Mouse (Mus musculus) MEL (cell line): ENCODE measurements around the gene Naglu. TPM values are rescaled to one million over a fixed set of nuclear protein-coding genes. Genes with fewer than 3 reads are reported as not detected.
A peak's percentile ranks its signal among the peaks of the same experiment; 100 is the strongest.
"Not testable (repeated sequence)": the region's sequence is repeated elsewhere in the genome, so short reads cannot be mapped to it uniquely, and the experiment has no call there.

ENCODE experiments used
- DNase-seq: peaks from one replicate; pipeline ENCODE4 v3.0.0; 2011; ENCODE audit warnings: low read depth, low spot score
- H3K27ac ChIP-seq: 2 replicates; pipeline ENCODE4 v1.5.1; 2012; ENCODE audit warnings: low read depth, mild to moderate bottlenecking, control low read depth, low read length, moderate library complexity; ENCODE audit not compliant: control insufficient read depth
- H3K27me3 ChIP-seq, 2 experiments: fragments of 150-350 bp in 1 of 2; sonication (generic) in 1 of 2; 2 replicates each; pipeline ENCODE4 v1.6.1; 2012; ENCODE audit warnings: low read length in 2 of 2, mild to moderate bottlenecking in 2 of 2, improper control_type of control experiment in 1 of 2, moderate library complexity in 1 of 2; ENCODE audit not compliant: insufficient read depth in 2 of 2, control insufficient read depth in 1 of 2
- H3K36me3 ChIP-seq, 2 experiments: 2 replicates each; pipeline ENCODE4 v1.6.1; 2012 to 2014; ENCODE audit warnings: low read length in 2 of 2, improper control_type of control experiment in 1 of 2, inconsistent platforms in 1 of 2, mild to moderate bottlenecking in 1 of 2; ENCODE audit not compliant: insufficient read depth in 2 of 2, control insufficient read depth in 1 of 2
- H3K4me1 ChIP-seq, 2 experiments: fragments of 150-350 bp in 1 of 2; sonication (generic) in 1 of 2; 2 replicates each; pipeline ENCODE4 v1.6.1; 2012; ENCODE audit warnings: low read length in 2 of 2, improper control_type of control experiment in 1 of 2, mild to moderate bottlenecking in 1 of 2; ENCODE audit not compliant: insufficient read depth in 2 of 2, control insufficient read depth in 1 of 2
- H3K4me3 ChIP-seq, 2 experiments: fragments of 150-350 bp in 1 of 2; sonication (generic) in 1 of 2; 2 replicates each; pipeline ENCODE4 v1.5.1; 2012; ENCODE audit warnings: low read depth in 2 of 2, low read length in 2 of 2, mild to moderate bottlenecking in 2 of 2, moderate library complexity in 2 of 2, control low read depth in 1 of 2, improper control_type of control experiment in 1 of 2; ENCODE audit not compliant: control insufficient read depth in 1 of 2, insufficient read depth in 1 of 2
- H3K79me2 ChIP-seq: 2 replicates; pipeline ENCODE4 v1.6.1; 2012; ENCODE audit warnings: mild to moderate bottlenecking, low read length, moderate library complexity; ENCODE audit not compliant: control insufficient read depth, poor library complexity, insufficient read depth
- H3K9ac ChIP-seq: 2 replicates; pipeline ENCODE4 v1.6.1; 2012; ENCODE audit warnings: low read depth, mild to moderate bottlenecking, control low read depth, low read length, moderate library complexity; ENCODE audit not compliant: control insufficient read depth, poor library complexity, severe bottlenecking
- H3K9me3 ChIP-seq: fragments of 150-350 bp; sonication (generic); replicated peaks from 2 replicates; pipeline ENCODE4 v1.6.1; 2012; ENCODE audit warnings: mild to moderate bottlenecking, low read length, improper control_type of control experiment, moderate library complexity; ENCODE audit not compliant: insufficient read depth
- E2F4 ChIP-seq: IDR thresholded peaks from 2 replicates; pipeline ENCODE4 v1.6.1; 2011; ENCODE audit warnings: low read depth, low read length, improper control_type of control experiment, borderline replicate concordance
- ELF1 ChIP-seq: IDR thresholded peaks from 2 replicates; pipeline ENCODE4 v1.6.1; 2014; ENCODE audit warnings: low read depth, mild to moderate bottlenecking, inconsistent platforms, low read length, improper control_type of control experiment, moderate library complexity
- ETS1 ChIP-seq: IDR thresholded peaks from 2 replicates; pipeline ENCODE4 v1.6.1; 2012; ENCODE audit warnings: low read depth, mild to moderate bottlenecking, inconsistent platforms, low read length, improper control_type of control experiment, moderate library complexity
- GATA1 ChIP-seq: IDR thresholded peaks from 2 replicates; pipeline ENCODE4 v1.6.1; 2011; ENCODE audit warnings: low read depth, low read length, improper control_type of control experiment
- HCFC1 ChIP-seq: IDR thresholded peaks from 2 replicates; pipeline ENCODE4 v1.6.1; 2012; ENCODE audit warnings: low read depth, mild to moderate bottlenecking, inconsistent platforms, low read length, improper control_type of control experiment, moderate library complexity
- MAFK ChIP-seq: IDR thresholded peaks from 2 replicates; pipeline ENCODE4 v1.6.1; 2011; ENCODE audit warnings: low read depth, mild to moderate bottlenecking, low read length, improper control_type of control experiment, borderline replicate concordance
- MAZ ChIP-seq: IDR thresholded peaks from 2 replicates; pipeline ENCODE4 v1.6.1; 2012; ENCODE audit warnings: low read depth, mild to moderate bottlenecking, inconsistent platforms, low read length, improper control_type of control experiment
- MYC ChIP-seq: IDR thresholded peaks from 2 replicates; pipeline ENCODE4 v1.6.1; 2011; ENCODE audit warnings: low read depth, mild to moderate bottlenecking, low read length, improper control_type of control experiment, moderate library complexity
- NRF1 ChIP-seq: IDR thresholded peaks from 2 replicates; pipeline ENCODE4 v1.6.1; 2014; ENCODE audit warnings: low read depth, mild to moderate bottlenecking, inconsistent platforms, low read length, improper control_type of control experiment, moderate library complexity; ENCODE audit not compliant: poor library complexity, insufficient read depth, severe bottlenecking
- POLR2AphosphoS5 ChIP-seq: IDR thresholded peaks from 2 replicates; pipeline ENCODE4 v1.6.1; 2012; ENCODE audit warnings: low read depth, borderline replicate concordance, mild to moderate bottlenecking, inconsistent platforms, low read length, moderate library complexity, mixed read lengths
- RAD21 ChIP-seq: IDR thresholded peaks from 2 replicates; pipeline ENCODE4 v1.6.1; 2011; ENCODE audit warnings: mild to moderate bottlenecking, low read depth, low read length, improper control_type of control experiment
- RCOR1 ChIP-seq: IDR thresholded peaks from 2 replicates; pipeline ENCODE4 v1.6.1; 2012; ENCODE audit warnings: low read depth, mild to moderate bottlenecking, inconsistent platforms, low read length, improper control_type of control experiment
- UBTF ChIP-seq: IDR thresholded peaks from 2 replicates; pipeline ENCODE4 v1.6.1; 2012; ENCODE audit warnings: low read depth, mild to moderate bottlenecking, inconsistent platforms, low read length, improper control_type of control experiment, moderate library complexity, borderline replicate concordance; ENCODE audit not compliant: insufficient read depth
- USF2 ChIP-seq, 2 experiments: IDR thresholded peaks; 2 replicates each; pipeline ENCODE4 v1.6.1; 2011 to 2012; ENCODE audit warnings: improper control_type of control experiment in 2 of 2, low read length in 2 of 2, borderline replicate concordance in 1 of 2, inconsistent platforms in 1 of 2, low read depth in 1 of 2, mild to moderate bottlenecking in 1 of 2; ENCODE audit not compliant: insufficient read depth in 1 of 2
- ZC3H11A ChIP-seq: IDR thresholded peaks from 2 replicates; pipeline ENCODE4 v1.6.1; 2012; ENCODE audit warnings: low read depth, mild to moderate bottlenecking, inconsistent platforms, low read length, improper control_type of control experiment
- ZMIZ1 ChIP-seq: IDR thresholded peaks from 2 replicates; pipeline ENCODE4 v1.6.1; 2012; ENCODE audit warnings: low read depth, mild to moderate bottlenecking, inconsistent platforms, low read length, improper control_type of control experiment, moderate library complexity
- polyA plus RNA-seq, 2 experiments: library from polyadenylated mRNA; stranded (reverse) in 1 of 2; unstranded in 1 of 2; fragments of >175 nt in 1 of 2; fragments of >200 nt in 1 of 2; gene quantifications; 2 replicates each; pipeline versions ENCODE4 v1.2.1 to v1.2.4; 2012; ENCODE audit warnings: low replicate concordance in 2 of 2, low read depth in 1 of 2; ENCODE audit not compliant: insufficient read length in 2 of 2, insufficient read depth in 1 of 2, missing spikeins in 1 of 2
- total RNA-seq: library from RNA; depleted of rRNA; stranded (reverse); fragments of 300-350 nt; gene quantifications from 2 replicates; pipeline ENCODE4 v1.2.3, GENCODE M21; 2012

The Naglu gene
- total and polyA plus RNA-seq, 3 experiments = 1.5 to 3.1 TPM; not detected in 1

DNA sequence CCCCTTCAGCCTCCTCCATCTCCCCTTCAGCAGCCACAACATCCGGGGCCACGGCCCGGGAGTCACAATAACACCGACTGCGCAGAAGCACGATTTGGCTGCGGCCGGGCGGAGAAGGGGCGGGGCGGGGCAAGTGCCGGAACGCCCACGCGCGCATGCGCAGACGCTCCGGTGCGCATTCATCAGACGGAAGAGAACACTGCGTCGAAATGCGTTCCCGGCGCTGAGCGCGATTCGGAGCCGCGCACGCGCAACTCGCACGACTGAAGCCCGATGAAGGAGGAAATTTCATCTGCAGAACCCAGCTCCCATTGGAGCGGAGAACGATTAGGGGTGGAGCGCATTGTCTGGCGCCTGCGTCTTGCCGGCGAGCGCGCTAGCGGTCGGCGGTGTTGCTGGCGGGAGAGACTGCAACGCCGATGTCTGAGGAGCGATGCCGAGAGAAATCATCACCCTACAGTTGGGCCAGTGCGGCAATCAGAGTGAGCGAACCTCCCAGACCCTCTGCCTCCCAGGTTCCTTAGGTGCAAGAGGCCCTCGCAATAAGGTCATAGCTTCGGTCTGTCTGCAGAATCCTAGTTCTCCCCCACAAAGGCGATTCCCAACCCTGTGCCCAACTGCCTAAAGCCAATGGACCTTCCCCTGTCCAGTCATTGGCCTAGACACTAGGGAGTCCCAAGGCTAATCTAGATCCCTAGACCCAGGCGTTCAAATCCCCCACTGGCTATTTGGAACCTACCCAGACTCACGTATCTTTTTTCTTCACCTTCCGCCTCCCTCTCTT lies 50.1 kb downstream of the Naglu start, which contains the start of the genes Retreg3 and Tubg1 (continued):
- 0 out of 2 replicates have a peak, but pooled peaks have one; percentile 35 for TF ChIP-seq UBTF
- TF ChIP-seq ETS1 = peak; percentile 18; the same call in 1 of the 2 replicates
- TF ChIP-seq POLR2AphosphoS5 = no peak
- peak; percentile 93 for TF ChIP-seq ELF1

DNA sequence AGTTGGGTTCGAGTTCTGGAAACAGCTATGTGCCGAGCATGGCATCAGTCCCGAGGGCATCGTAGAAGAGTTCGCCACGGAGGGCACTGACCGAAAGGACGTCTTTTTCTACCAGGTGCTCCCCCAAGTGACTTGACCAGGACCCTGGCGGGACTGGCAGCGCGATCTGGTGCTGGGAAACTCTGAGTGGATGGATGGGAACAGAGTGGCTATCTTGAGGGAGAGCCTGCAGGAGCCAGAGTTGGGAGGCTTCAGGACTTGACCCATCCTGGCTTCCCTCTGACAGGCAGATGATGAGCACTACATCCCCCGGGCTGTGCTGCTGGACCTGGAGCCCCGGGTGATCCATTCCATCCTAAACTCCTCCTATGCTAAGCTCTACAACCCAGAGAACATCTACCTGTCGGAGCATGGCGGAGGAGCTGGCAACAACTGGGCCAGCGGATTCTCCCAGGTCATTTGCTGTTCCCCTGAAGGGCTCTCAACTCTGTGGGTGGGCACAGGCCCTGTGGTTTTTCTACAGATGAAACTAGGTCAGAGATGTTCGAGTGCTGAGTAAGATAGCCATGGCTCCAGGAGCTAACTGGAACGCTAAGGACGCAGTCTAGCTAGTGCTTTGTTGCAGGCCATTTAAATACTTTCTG lies 50.9 kb downstream of the Naglu start:
- peaks cover 11 to 16% of the 10 kb centered on the region in 2 experiments for H3K4me1 ChIP-seq

DNA sequence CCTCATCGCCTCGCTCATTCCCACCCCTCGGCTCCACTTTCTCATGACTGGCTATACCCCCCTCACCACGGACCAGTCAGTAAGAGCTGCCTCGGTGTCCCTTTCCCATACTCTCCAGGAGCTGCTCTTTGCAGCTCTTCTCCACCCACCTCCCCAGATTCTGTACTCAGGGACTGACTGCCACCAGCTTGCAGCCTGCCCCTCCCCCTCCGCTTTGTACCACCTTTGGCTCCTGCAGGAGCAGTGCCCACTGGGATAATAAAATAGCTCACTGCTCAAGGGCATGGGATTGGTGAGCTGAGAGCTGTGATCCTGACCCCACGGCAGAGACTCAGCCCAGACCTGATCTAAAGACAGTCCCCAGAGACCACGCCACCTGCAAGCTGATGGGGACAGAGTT lies 54.7 kb downstream of the Naglu start:
- H3K9ac ChIP-seq, DNase-seq, H3K4me1 ChIP-seq, H3K4me3 ChIP-seq, H3K9me3 ChIP-seq, H3K27ac ChIP-seq, H3K27me3 ChIP-seq: not testable (repeated sequence)
- H3K36me3 ChIP-seq = peaks cover 5 to 10% of the 10 kb centered on the region in 2 experiments
- peaks cover 10% of the 10 kb centered on the region for H3K79me2 ChIP-seq

More for the DNA sequence above, 50.9 kb downstream of the Naglu start:
- Histone ChIP-seq H3K4me3 (peak overlapping the region; percentile 79 to 81), H3K27me3 (no peaks in the 10 kb centered on the region), H3K27ac (peak overlapping the region; percentile 81), H3K9me3 (no peaks in the 10 kb centered on the region), H3K9ac (peak overlapping the region; percentile 82), H3K36me3 (peaks cover 2 to 26% of the 10 kb centered on the region in 2 experiments; a peak in 3 of 4 replicates), H3K79me2 (peaks cover 36% of the 10 kb centered on the region)
- TF ChIP-seq E2F4 (no peak), MYC (no peak), MAFK (no peak), USF2 (IDR thresholded peaks at IDR 0.05; ENCODE audit: borderline replicate concordance in 1 of 2, insufficient read depth in 1 of 2, low read depth in 1 of 2, low read length in 2 of 2) (no peak), RCOR1 (no peak), ZC3H11A (no peak), UBTF (no peak), GATA1 (no peak), ETS1 (no peak), ZMIZ1 (no peak), RAD21 (no peak), MAZ (no peak), NRF1 (no peak), HCFC1 (no peak)
- DNase-seq = no peak

DNA sequence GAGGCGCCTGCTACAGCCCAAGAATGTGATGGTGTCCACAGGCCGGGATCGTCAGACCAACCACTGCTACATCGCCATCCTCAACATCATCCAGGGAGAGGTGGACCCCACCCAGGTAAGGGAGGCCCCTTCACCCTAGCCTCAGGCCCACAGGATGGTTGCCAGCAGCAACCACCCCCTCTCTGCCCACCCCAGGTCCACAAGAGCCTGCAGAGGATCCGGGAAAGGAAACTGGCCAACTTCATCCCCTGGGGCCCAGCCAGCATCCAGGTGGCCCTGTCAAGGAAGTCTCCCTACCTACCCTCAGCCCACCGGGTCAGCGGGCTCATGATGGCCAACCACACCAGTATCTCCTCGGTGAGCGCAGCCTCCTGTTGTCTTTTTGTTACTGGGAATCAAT lies 55.2 kb downstream of the Naglu start:
- H3K79me2 ChIP-seq, H3K4me1 ChIP-seq, H3K4me3 ChIP-seq, H3K27ac ChIP-seq, DNase-seq, H3K9me3 ChIP-seq, H3K27me3 ChIP-seq, H3K9ac ChIP-seq: not testable (repeated sequence)
- peaks cover 5 to 10% of the 10 kb centered on the region in 2 experiments for H3K36me3 ChIP-seq
